Mouse (Mus musculus) heart, adult 2 months (tissue): Measurements from ENCODE around the gene Tbc1d15.

ENCODE experiments used
- CTCF ChIP-seq: fragments of 200-600 bp; IDR thresholded peaks from 2 replicates; pipeline ENCODE4 v1.8.1; 2022; ENCODE audit warnings: antibody characterized with exemption, mild to moderate bottlenecking, moderate library complexity
- EP300 ChIP-seq: fragments of 200-500 bp; IDR thresholded peaks from 2 replicates; pipeline ENCODE4 v1.6.1; 2011; ENCODE audit warnings: low read depth, low read length, control low read depth; ENCODE audit not compliant: insufficient read depth
- POLR2A ChIP-seq: fragments of 200-500 bp; IDR thresholded peaks from 2 replicates; pipeline ENCODE4 v1.6.1; 2011; ENCODE audit warnings: mild to moderate bottlenecking, low read depth, low read length, control low read depth; ENCODE audit not compliant: insufficient read depth

- TF ChIP-seq CTCF (no peak), POLR2A (no peak), EP300 (no peak)
Observed at GRCm38 (mm10) chr10:115262926-115263562, 11.8 kb upstream of the Tbc1d15 start.
